Mouse (Mus musculus) MEL (cell line): ENCODE measurements around the gene Dapp1.

Source experiments
- GATA1 ChIP-seq: IDR thresholded peaks from 2 replicates; pipeline ENCODE4 v1.6.1; 2011; ENCODE audit warnings: low read depth, low read length, improper control_type of control experiment
- MAZ ChIP-seq: IDR thresholded peaks from 2 replicates; pipeline ENCODE4 v1.6.1; 2012; ENCODE audit warnings: low read depth, mild to moderate bottlenecking, inconsistent platforms, low read length, improper control_type of control experiment
- NELFE ChIP-seq: IDR thresholded peaks from 2 replicates; pipeline ENCODE4 v1.6.1; 2011; ENCODE audit warnings: low read depth, low read length, improper control_type of control experiment
- POLR2A ChIP-seq, 2 experiments: IDR thresholded peaks; 2 replicates each; pipeline ENCODE4 v1.6.1; 2011 to 2012; ENCODE audit warnings: low read length in 2 of 2, mild to moderate bottlenecking in 2 of 2, control low read depth in 1 of 2, improper control_type of control experiment in 1 of 2, low read depth in 1 of 2, moderate library complexity in 1 of 2; ENCODE audit not compliant: control insufficient read depth in 1 of 2, insufficient read depth in 1 of 2, poor library complexity in 1 of 2

- TF ChIP-seq GATA1 (no peak), POLR2A (IDR thresholded peaks at IDR 0.05; ENCODE audit: control insufficient read depth in 1 of 2, insufficient read depth in 1 of 2, low read depth in 1 of 2, low read length in 2 of 2, poor library complexity in 1 of 2) (no peak), NELFE (no peak), MAZ (no peak)
These were observed 19.4 kb upstream of the Dapp1 start for GRCm38 (mm10) chr3:138000724-138001069.
